Mouse (Mus musculus) heart, adult 2 months (tissue): ENCODE measurements around the gene Fam24b.
A peak's percentile ranks its signal among the peaks of the same experiment; 100 is the strongest.

Experiments used
- CTCF ChIP-seq: fragments of 200-600 bp; IDR thresholded peaks from 2 replicates; pipeline ENCODE4 v1.8.1; 2022; ENCODE audit warnings: antibody characterized with exemption, mild to moderate bottlenecking, moderate library complexity
- EP300 ChIP-seq: fragments of 200-500 bp; IDR thresholded peaks from 2 replicates; pipeline ENCODE4 v1.6.1; 2011; ENCODE audit warnings: low read depth, low read length, control low read depth; ENCODE audit not compliant: insufficient read depth
- POLR2A ChIP-seq: fragments of 200-500 bp; IDR thresholded peaks from 2 replicates; pipeline ENCODE4 v1.6.1; 2011; ENCODE audit warnings: mild to moderate bottlenecking, low read depth, low read length, control low read depth; ENCODE audit not compliant: insufficient read depth

DNA sequence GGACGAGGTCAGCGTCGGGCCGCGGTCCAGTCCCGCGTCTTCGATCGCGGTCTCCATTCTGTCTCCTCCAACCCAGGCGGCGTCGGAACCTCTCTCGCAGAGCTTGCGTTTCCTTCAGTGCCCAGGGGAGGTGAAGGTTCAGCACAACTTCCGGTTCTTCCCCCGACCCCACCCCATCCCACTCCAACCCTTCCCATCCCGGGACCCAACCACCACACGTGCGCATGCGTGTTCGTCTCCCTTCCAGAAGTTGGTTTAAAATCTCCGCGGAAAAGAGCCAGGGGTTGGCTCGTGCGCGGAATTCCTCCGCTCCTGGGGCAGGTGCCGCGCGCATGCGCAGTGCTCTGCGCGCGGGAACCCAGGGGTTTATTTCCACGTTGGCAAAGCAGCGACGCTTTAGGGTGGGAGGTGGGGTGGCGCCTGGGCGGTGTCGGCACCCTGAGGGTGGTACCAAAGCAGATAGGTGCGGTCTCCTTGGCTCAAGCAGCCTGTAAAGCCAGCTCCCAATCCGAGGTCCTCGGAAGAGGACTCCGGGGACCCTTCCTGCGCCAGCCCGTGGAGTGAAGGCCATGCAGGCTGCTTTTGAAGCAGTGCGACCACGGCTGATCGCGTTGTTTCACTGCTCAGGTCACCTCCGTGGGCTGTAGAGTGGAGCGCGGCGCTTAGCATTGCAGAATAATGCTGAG, 33.4 kb upstream of the Fam24b start, which contains the start of gene 2310057M21Rik:
- TF ChIP-seq POLR2A (peak; percentile 66), CTCF (no peak), EP300 (no peak)
